Mouse (Mus musculus): ENCODE measurements around the gene Gm20388. TPM values are rescaled to one million over a fixed set of nuclear protein-coding genes. Genes with fewer than 3 reads are reported as not detected.

Gm20388 gene
- polyA plus RNA-seq, 1 experiment from 2014 or later, result 8.3 TPM

- no peaks in the 10 kb centered on the region for H3K36me3 ChIP-seq (ENCODE audit: control insufficient read depth, insufficient read depth, low read length)
- H3K4me2 ChIP-seq (ENCODE audit: low read length), result peak overlapping the region; percentile 23; the same call in 1 of the 2 replicates
- no peaks in the 10 kb centered on the region for H3K27me3 ChIP-seq (replicated peaks; ENCODE audit: control insufficient read depth, insufficient read depth, low read length)
- no peak overlapping the region for H3K4me3 ChIP-seq (ENCODE audit: low read depth, low read length)
- peak overlapping the region; percentile 95 for H3K27ac ChIP-seq (ENCODE audit: low read depth)
- 23% methylated on average over 24 of the region's 24 CpGs for WGBS
- ATAC-seq (replicated peaks; ENCODE audit: low FRiP score, low TSS enrichment, low read depth) (peak; percentile 90), DNase-seq (ENCODE audit: low spot score) (peak; percentile 79)
- peaks cover 27% of the 10 kb centered on the region for H3K4me1 ChIP-seq (replicated peaks; ENCODE audit: control insufficient read depth, insufficient read depth, low read length)
- H3K9me3 ChIP-seq (ENCODE audit: control insufficient read depth, low read length), result no peaks in the 10 kb centered on the region
- H3K9ac ChIP-seq (ENCODE audit: low read length), result peak overlapping the region; percentile 27
Measured at GRCm38 (mm10) chr8:120860423-120861126, 949.9 kb downstream of the Gm20388 start.

GRCm38 (mm10) chr8:120863683-120864082 is 953.0 kb downstream of the Gm20388 start:
- peaks cover 34% of the 10 kb centered on the region for H3K4me1 ChIP-seq (replicated peaks; ENCODE audit: control insufficient read depth, insufficient read depth, low read length)
- no peaks in the 10 kb centered on the region for H3K36me3 ChIP-seq (ENCODE audit: control insufficient read depth, insufficient read depth, low read length)
- no peak for ATAC-seq (replicated peaks; ENCODE audit: low FRiP score, low TSS enrichment, low read depth)
- no peak overlapping the region for H3K4me2 ChIP-seq (ENCODE audit: low read length)
- H3K27ac ChIP-seq (ENCODE audit: low read depth), result no peak overlapping the region
- H3K27me3 ChIP-seq (replicated peaks; ENCODE audit: control insufficient read depth, insufficient read depth, low read length), result no peaks in the 10 kb centered on the region
- WGBS, result 91% methylated on average over 4 of the region's 4 CpGs
- H3K4me3 ChIP-seq (ENCODE audit: low read depth, low read length), result no peak overlapping the region
- no peak overlapping the region for H3K9ac ChIP-seq (ENCODE audit: low read length)
- no peaks in the 10 kb centered on the region for H3K9me3 ChIP-seq (ENCODE audit: control insufficient read depth, low read length)
- DNase-seq (ENCODE audit: low spot score), result no peak

- ATAC-seq (replicated peaks; ENCODE audit: low FRiP score, low TSS enrichment, low read depth), result no peak
- Histone ChIP-seq H3K9ac (ENCODE audit: low read length) (no peak overlapping the region), H3K27me3 (replicated peaks; ENCODE audit: control insufficient read depth, insufficient read depth, low read length) (no peaks in the 10 kb centered on the region), H3K4me3 (ENCODE audit: low read depth, low read length) (no peak overlapping the region), H3K4me1 (replicated peaks; ENCODE audit: control insufficient read depth, insufficient read depth, low read length) (peaks cover 15% of the 10 kb centered on the region), H3K9me3 (ENCODE audit: control insufficient read depth, low read length) (no peaks in the 10 kb centered on the region), H3K27ac (ENCODE audit: low read depth) (no peak overlapping the region), H3K36me3 (ENCODE audit: control insufficient read depth, insufficient read depth, low read length) (no peaks in the 10 kb centered on the region), H3K4me2 (ENCODE audit: low read length) (no peak overlapping the region)
- DNase-seq (ENCODE audit: low spot score), result no peak
- 44% methylated on average over 6 of the region's 6 CpGs for WGBS
Measured at GRCm38 (mm10) chr8:120867386-120867785, 956.7 kb downstream of the Gm20388 start.

GRCm38 (mm10) chr8:120872661-120873060 is 962.0 kb downstream of the Gm20388 start:
- Histone ChIP-seq H3K27ac (ENCODE audit: low read depth) (no peak overlapping the region), H3K4me2 (ENCODE audit: low read length) (no peak overlapping the region), H3K27me3 (replicated peaks; ENCODE audit: control insufficient read depth, insufficient read depth, low read length) (no peaks in the 10 kb centered on the region), H3K9ac (ENCODE audit: low read length) (no peak overlapping the region), H3K9me3 (ENCODE audit: control insufficient read depth, low read length) (no peaks in the 10 kb centered on the region), H3K4me1 (replicated peaks; ENCODE audit: control insufficient read depth, insufficient read depth, low read length) (peaks cover 16% of the 10 kb centered on the region; the same call in 1 of the 2 replicates), H3K36me3 (ENCODE audit: control insufficient read depth, insufficient read depth, low read length) (no peaks in the 10 kb centered on the region), H3K4me3 (ENCODE audit: low read depth, low read length) (no peak overlapping the region)
- WGBS, result 72% methylated on average over 6 of the region's 6 CpGs
- ATAC-seq (replicated peaks; ENCODE audit: low FRiP score, low TSS enrichment, low read depth) (no peak), DNase-seq (ENCODE audit: low spot score) (no peak)

- Histone ChIP-seq H3K4me1 (replicated peaks; ENCODE audit: control insufficient read depth, insufficient read depth, low read length) (peaks cover 13% of the 10 kb centered on the region), H3K9me3 (ENCODE audit: control insufficient read depth, low read length) (no peaks in the 10 kb centered on the region), H3K27ac (ENCODE audit: low read depth) (no peak overlapping the region), H3K36me3 (ENCODE audit: control insufficient read depth, insufficient read depth, low read length) (no peaks in the 10 kb centered on the region), H3K4me3 (ENCODE audit: low read depth, low read length) (no peak overlapping the region), H3K4me2 (ENCODE audit: low read length) (no peak overlapping the region), H3K27me3 (replicated peaks; ENCODE audit: control insufficient read depth, insufficient read depth, low read length) (no peaks in the 10 kb centered on the region), H3K9ac (ENCODE audit: low read length) (no peak overlapping the region)
- 37% methylated on average over 24 of the region's 24 CpGs for WGBS
- ATAC-seq (replicated peaks; ENCODE audit: low FRiP score, low TSS enrichment, low read depth) (no peak), DNase-seq (ENCODE audit: low spot score) (no peak)
Measured at GRCm38 (mm10) chr8:120876010-120876918, 965.6 kb downstream of the Gm20388 start.

GRCm38 (mm10) chr8:120877005-120877404 is 966.4 kb downstream of the Gm20388 start:
- Histone ChIP-seq H3K9me3 (ENCODE audit: control insufficient read depth, low read length) (no peaks in the 10 kb centered on the region), H3K4me3 (ENCODE audit: low read depth, low read length) (no peak overlapping the region), H3K4me1 (replicated peaks; ENCODE audit: control insufficient read depth, insufficient read depth, low read length) (peaks cover 20% of the 10 kb centered on the region), H3K4me2 (ENCODE audit: low read length) (no peak overlapping the region), H3K9ac (ENCODE audit: low read length) (no peak overlapping the region), H3K27me3 (replicated peaks; ENCODE audit: control insufficient read depth, insufficient read depth, low read length) (no peaks in the 10 kb centered on the region), H3K36me3 (ENCODE audit: control insufficient read depth, insufficient read depth, low read length) (no peaks in the 10 kb centered on the region), H3K27ac (ENCODE audit: low read depth) (no peak overlapping the region)
- WGBS, result 70% methylated on average over 7 of the region's 7 CpGs
- DNase-seq (ENCODE audit: low spot score) (no peak), ATAC-seq (replicated peaks; ENCODE audit: low FRiP score, low TSS enrichment, low read depth) (no peak)

GRCm38 (mm10) chr8:120879928-120880327 is 969.3 kb downstream of the Gm20388 start:
- Histone ChIP-seq H3K9ac (ENCODE audit: low read length) (no peak overlapping the region), H3K4me1 (replicated peaks; ENCODE audit: control insufficient read depth, insufficient read depth, low read length) (peaks cover 26% of the 10 kb centered on the region), H3K9me3 (ENCODE audit: control insufficient read depth, low read length) (no peaks in the 10 kb centered on the region), H3K4me3 (ENCODE audit: low read depth, low read length) (no peak overlapping the region), H3K4me2 (ENCODE audit: low read length) (no peak overlapping the region), H3K27ac (ENCODE audit: low read depth) (no peak overlapping the region), H3K36me3 (ENCODE audit: control insufficient read depth, insufficient read depth, low read length) (no peaks in the 10 kb centered on the region), H3K27me3 (replicated peaks; ENCODE audit: control insufficient read depth, insufficient read depth, low read length) (peaks cover 15% of the 10 kb centered on the region)
- 60% methylated on average over 6 of the region's 6 CpGs for WGBS
- DNase-seq (ENCODE audit: low spot score), result no peak
- no peak for ATAC-seq (replicated peaks; ENCODE audit: low FRiP score, low TSS enrichment, low read depth)

- DNase-seq (ENCODE audit: low spot score), result no peak
- no peak overlapping the region for H3K9ac ChIP-seq (ENCODE audit: low read length)
Measured at GRCm38 (mm10) chr8:120881634-120882033, 971.0 kb downstream of the Gm20388 start.

More at GRCm38 (mm10) chr8:120881634-120882033, 971.0 kb downstream of the Gm20388 start:
- H3K4me1 ChIP-seq (replicated peaks; ENCODE audit: control insufficient read depth, insufficient read depth, low read length), result peaks cover 22% of the 10 kb centered on the region
- peak overlapping the region; percentile 96 for H3K27ac ChIP-seq (ENCODE audit: low read depth)
- H3K4me2 ChIP-seq (ENCODE audit: low read length), result peak overlapping the region; percentile 53; the same call in 1 of the 2 replicates
- no peaks in the 10 kb centered on the region for H3K36me3 ChIP-seq (ENCODE audit: control insufficient read depth, insufficient read depth, low read length)
- H3K27me3 ChIP-seq (replicated peaks; ENCODE audit: control insufficient read depth, insufficient read depth, low read length), result peaks cover 32% of the 10 kb centered on the region
- peak; percentile 52; the same call in 1 of the 2 replicates for ATAC-seq (replicated peaks; ENCODE audit: low FRiP score, low TSS enrichment, low read depth)
- no peak overlapping the region for H3K4me3 ChIP-seq (ENCODE audit: low read depth, low read length)
- WGBS, result 58% methylated on average over 10 of the region's 10 CpGs
- H3K9me3 ChIP-seq (ENCODE audit: control insufficient read depth, low read length), result no peaks in the 10 kb centered on the region
